Mouse (Mus musculus) small intestine, adult 2 months (tissue): ENCODE measurements around the gene Meioc. TPM values are rescaled to one million over a fixed set of nuclear protein-coding genes. Genes with fewer than 3 reads are reported as not detected.
A peak's percentile ranks its signal among the peaks of the same experiment; 100 is the strongest.
"Not testable (repeated sequence)": the region's sequence is repeated elsewhere in the genome, so short reads cannot be mapped to it uniquely, and the experiment has no call there.

ENCODE experiments used
- H3K27ac ChIP-seq: fragments of 200-500 bp; 2 replicates; pipeline ENCODE4 v1.5.1; 2012; ENCODE audit warnings: low read depth, low read length, control low read depth, inconsistent platforms; ENCODE audit not compliant: insufficient read depth
- H3K27me3 ChIP-seq: fragments of 200-500 bp; 2 replicates; pipeline ENCODE4 v1.6.1; 2012; ENCODE audit warnings: mild to moderate bottlenecking, moderate library complexity, low read length, inconsistent platforms; ENCODE audit not compliant: control insufficient read depth, insufficient read depth
- H3K36me3 ChIP-seq: fragments of 200-500 bp; 2 replicates; pipeline ENCODE4 v1.6.1; 2012; ENCODE audit warnings: mild to moderate bottlenecking, low read length, control low read depth, inconsistent platforms; ENCODE audit not compliant: control insufficient read depth, insufficient read depth
- H3K4me1 ChIP-seq: fragments of 200-500 bp; 2 replicates; pipeline ENCODE4 v1.6.1; 2012; ENCODE audit warnings: low read length, inconsistent platforms, mixed read lengths; ENCODE audit not compliant: control insufficient read depth, insufficient read depth, insufficient read length
- H3K4me3 ChIP-seq: fragments of 200-500 bp; 2 replicates; pipeline ENCODE4 v1.5.1; 2012; ENCODE audit warnings: low read depth, mild to moderate bottlenecking, control low read depth, inconsistent platforms, low read length, moderate library complexity
- CTCF ChIP-seq: fragments of 200-500 bp; IDR thresholded peaks from 2 replicates; pipeline ENCODE4 v1.5.1; 2012; ENCODE audit warnings: low read depth, mild to moderate bottlenecking, control low read depth, inconsistent platforms, low read length, moderate library complexity, mixed read lengths; ENCODE audit not compliant: insufficient replicate concordance, insufficient read length; ENCODE audit errors: extremely low read depth
- POLR2A ChIP-seq: fragments of 200-500 bp; IDR thresholded peaks from 2 replicates; pipeline ENCODE4 v1.6.1; 2012; ENCODE audit warnings: low read depth, mild to moderate bottlenecking, control low read depth, inconsistent platforms, low read length, moderate library complexity
- WGBS: fragments of 180-500 bp; shearing (Covaris S2); methylation state at CpG from one replicate; pipeline ENCODE4 v1.1.7; 2018; 5-methylcytosine and 5-hydroxymethylcytosine counted together
- polyA plus RNA-seq: library from polyadenylated mRNA; depleted of rRNA; stranded (reverse); fragments of >200 nt; gene quantifications from 2 replicates; pipeline ENCODE4 v1.2.3, GENCODE M21; 2012

Meioc gene
- polyA plus RNA-seq, 1 experiment: not detected

DNA sequence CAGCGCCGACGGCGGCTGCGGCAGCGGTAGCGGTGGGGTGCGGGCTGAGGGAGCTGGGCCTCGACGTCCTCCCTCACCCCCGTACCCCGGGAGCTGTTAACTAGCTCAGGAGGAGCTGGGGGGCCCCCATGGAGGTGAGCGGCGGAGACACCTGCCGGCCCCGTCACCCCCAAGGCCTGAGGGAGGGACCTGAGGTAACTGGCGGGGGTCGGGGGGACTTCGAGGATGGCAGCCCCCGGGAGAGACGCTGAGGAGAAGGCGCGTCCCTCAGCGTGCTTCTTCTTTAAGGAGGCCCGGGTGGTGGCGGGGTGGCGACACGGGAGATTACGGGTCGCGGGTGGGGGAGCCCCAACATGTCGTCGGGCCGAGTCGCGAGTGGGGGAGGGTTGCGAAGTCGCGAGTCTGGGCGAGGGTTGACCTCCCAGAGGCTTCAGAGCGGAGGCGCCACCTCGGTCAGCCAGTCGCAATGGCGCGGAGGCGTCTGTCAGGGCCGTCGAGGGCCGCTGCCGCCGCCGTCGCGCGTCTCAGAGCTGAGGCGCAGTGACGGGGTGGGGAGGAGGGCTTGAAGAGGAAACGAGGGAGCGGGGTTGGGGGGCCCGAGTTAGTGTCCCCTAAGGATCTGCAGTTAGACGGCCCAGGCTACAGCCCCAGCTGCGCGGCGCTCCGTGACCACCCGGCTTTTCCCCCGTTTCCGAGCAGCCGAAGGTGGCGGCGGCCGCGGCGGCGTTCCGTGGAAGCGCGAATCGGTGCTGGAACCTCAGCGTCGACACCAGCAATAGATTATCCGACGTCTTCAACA, 2.3 kb downstream of the Meioc start:
- H3K36me3 ChIP-seq: no peaks in the 10 kb centered on the region
- H3K4me1 ChIP-seq: no peaks in the 10 kb centered on the region
- no peak overlapping the region for H3K27ac ChIP-seq
- peaks cover 24% of the 10 kb centered on the region for H3K27me3 ChIP-seq
- no peak overlapping the region for H3K4me3 ChIP-seq
- TF ChIP-seq CTCF (no peak), POLR2A (no peak)
- WGBS: 57% methylated on average over 84 of the region's 84 CpGs

DNA sequence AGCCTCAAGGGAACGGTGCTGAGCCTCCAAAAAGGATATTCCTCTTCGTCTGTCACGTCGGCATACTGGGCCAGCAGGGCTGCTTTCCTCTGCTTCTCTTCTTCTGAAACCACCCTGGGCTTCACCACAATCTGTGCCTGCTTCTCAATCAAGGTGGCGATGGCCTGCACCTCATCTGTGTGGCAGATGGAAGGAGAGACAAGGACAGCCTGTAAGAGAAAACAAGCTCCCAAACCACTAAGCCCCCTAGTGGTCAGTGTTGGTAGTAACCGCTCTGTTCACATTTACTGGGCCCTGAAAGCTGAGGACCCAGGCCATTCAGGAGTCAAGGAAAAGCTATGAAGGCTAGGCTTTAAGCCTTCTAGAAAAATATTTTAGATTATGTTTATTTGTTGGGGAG, 26.6 kb downstream of the Meioc start:
- H3K4me1 ChIP-seq: no peaks in the 10 kb centered on the region
- H3K27me3 ChIP-seq: no peaks in the 10 kb centered on the region
- peak; percentile 52; the same call in 1 of the 2 replicates for TF ChIP-seq CTCF
- no peak for TF ChIP-seq POLR2A
- 67% methylated on average over 6 of the region's 6 CpGs for WGBS
- peaks cover 14% of the 10 kb centered on the region for H3K36me3 ChIP-seq
- no peak overlapping the region for H3K4me3 ChIP-seq
- H3K27ac ChIP-seq: no peak overlapping the region

DNA sequence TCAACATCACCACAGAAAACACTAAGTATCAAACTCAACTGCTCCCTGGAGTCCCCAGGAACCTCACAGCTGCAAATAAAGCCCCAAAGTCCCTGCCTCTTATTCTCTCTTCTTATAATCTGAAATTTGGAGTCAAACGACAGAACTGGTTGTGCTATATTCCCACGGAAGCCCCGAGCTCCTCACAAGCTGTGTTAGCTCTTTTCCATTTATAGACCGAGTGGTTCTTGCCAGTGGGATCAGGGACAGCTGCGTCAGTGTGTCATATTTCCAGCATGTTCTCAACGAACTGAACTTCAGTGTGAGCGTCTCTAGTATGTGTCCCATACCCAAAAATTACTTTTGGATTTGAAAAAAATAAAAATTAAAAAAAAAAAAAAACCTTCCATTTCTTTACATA, 31.8 kb downstream of the Meioc start:
- TF ChIP-seq POLR2A (no peak), CTCF (no peak)
- Histone ChIP-seq H3K27ac (no peak overlapping the region), H3K4me1 (peaks cover 8% of the 10 kb centered on the region; the same call in 1 of the 2 replicates), H3K36me3 (peaks cover 2% of the 10 kb centered on the region; the same call in 1 of the 2 replicates), H3K4me3 (no peak overlapping the region), H3K27me3 (no peaks in the 10 kb centered on the region)
- WGBS: 88% methylated on average over 7 of the region's 7 CpGs

DNA sequence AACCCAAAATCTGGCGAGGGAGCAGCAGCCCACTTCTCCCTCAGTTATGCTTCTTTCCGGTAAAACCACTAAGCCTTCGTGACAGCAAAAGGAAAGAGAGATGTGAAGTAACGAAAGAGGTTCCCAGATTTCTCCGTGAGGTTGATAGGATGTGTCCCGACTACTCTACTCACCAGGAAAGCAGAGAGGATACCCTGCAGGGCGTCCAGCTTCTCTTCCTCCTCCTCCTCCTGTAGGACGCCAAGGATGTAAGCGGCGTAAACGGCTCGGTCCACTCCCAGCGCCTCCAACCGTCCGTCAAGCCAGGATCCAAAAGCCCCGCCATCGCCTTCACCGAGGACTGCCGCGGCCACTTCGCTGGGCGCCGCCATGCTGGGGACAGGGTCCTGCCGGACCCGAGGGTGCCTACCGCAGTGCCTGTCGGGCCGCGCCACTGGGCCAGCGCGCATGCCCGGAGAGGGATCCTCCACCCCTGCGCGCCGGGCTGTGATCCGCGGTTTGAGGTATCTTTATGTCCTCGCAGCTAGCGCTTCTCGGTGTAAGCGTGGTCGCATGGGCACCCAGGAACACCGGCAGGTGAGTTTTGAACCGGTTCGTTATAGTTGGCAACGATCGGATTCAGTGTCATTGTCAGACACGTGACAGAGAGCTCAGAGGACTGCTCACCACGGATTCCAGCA, 34.0 kb downstream of the Meioc start, which contains the start of gene Ccdc43:
Ccdc43 (minus strand) TSS at position 445 of the 680 bp plus-strand sequence.
- under 1% methylated on average over 49 of the region's 49 CpGs for WGBS
- H3K4me3 ChIP-seq: peak within 1 kb of the TSS; percentile 94
- H3K27me3 ChIP-seq: no peaks in the 10 kb centered on the region
- H3K36me3 ChIP-seq: no peaks in the 10 kb centered on the region
- peaks cover 8% of the 10 kb centered on the region; the same call in 1 of the 2 replicates for H3K4me1 ChIP-seq
- peak; percentile 73 for TF ChIP-seq POLR2A
- no peak for TF ChIP-seq CTCF
- H3K27ac ChIP-seq: peak within 1 kb of the TSS; percentile 49; the same call in 1 of the 2 replicates

DNA sequence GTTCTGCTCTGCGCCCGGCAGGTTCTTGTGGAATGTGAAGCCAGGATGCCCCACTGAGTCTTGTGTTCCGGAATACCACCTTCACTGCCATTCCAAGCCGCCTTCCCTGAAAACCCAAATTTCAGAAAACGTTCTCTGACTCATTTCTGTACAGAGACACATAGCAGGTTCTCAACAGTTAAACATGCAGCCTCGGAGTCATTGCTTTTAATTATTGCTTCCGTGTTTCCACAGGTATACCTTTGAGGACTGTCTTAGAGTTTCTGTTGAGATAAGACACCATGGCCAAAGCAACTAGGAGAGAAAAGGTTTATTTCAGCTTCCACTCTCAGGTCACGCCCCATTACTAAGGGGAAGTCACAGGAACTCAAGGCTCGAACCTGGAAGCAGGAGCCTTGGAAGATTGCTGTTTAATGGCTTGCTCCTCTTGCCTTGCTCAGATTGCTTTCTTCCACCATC, 34.5 kb downstream of the Meioc start:
- Histone ChIP-seq H3K27me3 (no peaks in the 10 kb centered on the region), H3K4me1 (peaks cover 8% of the 10 kb centered on the region; the same call in 1 of the 2 replicates), H3K36me3 (no peaks in the 10 kb centered on the region), H3K4me3 (peak overlapping the region; percentile 94), H3K27ac (peak overlapping the region; percentile 49; the same call in 1 of the 2 replicates)
- TF ChIP-seq CTCF (no peak), POLR2A (no peak)
- WGBS: 5% methylated on average over 9 of the region's 9 CpGs

DNA sequence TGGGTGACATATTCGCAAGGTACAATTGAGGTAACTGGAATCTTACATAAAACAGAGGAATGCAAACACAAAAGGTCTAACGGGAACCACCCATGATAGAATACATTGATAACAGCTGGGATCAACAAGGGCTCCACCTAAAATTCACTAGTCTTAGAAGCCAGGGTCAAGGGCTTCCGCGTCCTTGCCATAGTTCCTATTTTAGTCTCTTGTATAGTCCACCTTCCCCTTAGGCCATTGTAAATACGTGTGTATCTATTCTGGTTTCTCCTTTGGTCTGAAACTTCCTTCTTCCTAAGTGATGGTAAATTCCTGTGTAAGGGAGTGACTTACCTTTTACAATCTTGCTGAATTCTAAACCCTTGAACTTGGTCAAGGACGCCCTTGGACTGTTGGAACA, 38.7 kb downstream of the Meioc start:
- 73% methylated on average over 6 of the region's 6 CpGs for WGBS
- H3K36me3 ChIP-seq, H3K27me3 ChIP-seq, H3K27ac ChIP-seq, H3K4me3 ChIP-seq, H3K4me1 ChIP-seq: not testable (repeated sequence)

DNA sequence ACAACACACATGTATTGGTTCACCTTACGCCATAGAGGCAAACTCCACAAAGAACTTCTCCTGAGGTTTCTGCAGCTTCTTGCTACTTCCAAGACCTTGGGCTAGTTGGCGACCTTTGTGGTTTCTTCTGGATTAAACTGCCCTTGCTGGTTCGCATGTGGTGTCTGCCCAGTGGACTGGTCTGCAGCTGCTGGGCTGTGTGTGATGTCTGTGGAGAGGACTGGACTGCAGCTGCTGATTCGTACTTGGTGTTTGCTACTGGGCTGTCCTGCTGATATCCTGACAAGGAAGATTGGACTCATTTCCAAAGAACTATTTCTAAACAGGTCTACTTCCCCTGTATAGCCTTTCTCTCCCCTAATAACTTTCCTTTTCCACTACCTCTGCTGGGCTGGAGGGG, 48.9 kb downstream of the Meioc start:
- WGBS: 89% methylated on average over 4 of the region's 4 CpGs
- no peak for TF ChIP-seq CTCF
- TF ChIP-seq POLR2A: no peak
- no peaks in the 10 kb centered on the region for H3K36me3 ChIP-seq
- H3K27me3 ChIP-seq: no peaks in the 10 kb centered on the region
- no peak overlapping the region for H3K27ac ChIP-seq
- H3K4me1 ChIP-seq: no peaks in the 10 kb centered on the region
- no peak overlapping the region for H3K4me3 ChIP-seq

DNA sequence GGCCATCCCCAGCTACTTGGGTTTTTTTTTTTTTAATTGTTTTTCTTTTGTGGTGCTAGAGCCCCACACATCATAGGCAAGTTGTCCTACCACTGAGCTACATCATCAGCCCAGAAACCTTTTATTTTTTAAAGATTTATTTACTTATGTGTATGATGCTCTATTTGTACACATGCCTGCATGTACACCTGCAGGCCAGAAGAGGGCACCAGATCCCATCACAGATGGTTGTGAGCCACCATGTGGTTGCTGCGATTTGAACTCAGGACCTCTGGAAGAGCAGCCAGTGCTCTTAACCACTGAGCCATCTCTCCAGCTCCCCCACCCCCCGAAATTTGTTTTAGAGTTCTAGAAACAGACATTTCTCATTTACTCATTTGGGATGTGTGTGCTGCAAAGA, 51.1 kb downstream of the Meioc start:
- not testable (repeated sequence) for H3K4me1 ChIP-seq, H3K27me3 ChIP-seq, H3K4me3 ChIP-seq, H3K27ac ChIP-seq, H3K36me3 ChIP-seq
- 77% methylated on average over 2 of the region's 2 CpGs for WGBS
